ENCODE assay signal across 14 mouse cellular contexts in genomic region chr15:6260741-6261430, GRCm38 (mm10). TPM values are rescaled to one million over a fixed set of nuclear protein-coding genes. Genes with fewer than 3 reads are reported as not detected.
DNase-seq lines count a peak whose midpoint lies in the region; ATAC-seq and TF ChIP-seq lines count a peak whose summit lies in the region.
"Had no signal": no experiment of that assay in that cellular context is flagged by ENCODE, and none has a peak within 500 bp of the region (broad histone marks: within the 10 kb centered on the region; RNA-seq: fewer than 3 reads in every experiment).

No protein-coding gene starts in this region.

- no peak for DNase-seq in hindbrain, embryonic 14.5 days (ENCODE audit: low spot score)
- no peak for DNase-seq in hindbrain, postnatal 0 days (ENCODE audit: low spot score)
- no peak for DNase-seq in lung, postnatal 10 days
- DNase-seq in stomach, postnatal 0 days (ENCODE audit: low spot score), result no peak
- DNase-seq in spleen, postnatal 14 days (ENCODE audit: low spot score in 2 of 2), result no peak
- no peak for DNase-seq in hindbrain, embryonic 11.5 days (ENCODE audit: low spot score)
- DNase-seq: adrenal gland, postnatal 10 days; cerebellum, adult 2 months; right cerebral cortex, adult 18-20 months had no signal

- H3K27ac ChIP-seq in hindbrain, embryonic 14.5 days, result 0 out of 2 replicates have a peak overlapping the region, but pooled peaks have one; percentile 21
- H3K27ac ChIP-seq in hindbrain, postnatal 0 days, result no peak overlapping the region
- H3K27ac ChIP-seq in lung, embryonic 16.5 days (ENCODE audit: low read length), result 0 out of 2 replicates have a peak overlapping the region, but pooled peaks have one; percentile 28
- peak overlapping the region; percentile 25; the same call in 1 of the 2 replicates for H3K27ac ChIP-seq in intestine, embryonic 15.5 days
- 0 out of 2 replicates have a peak overlapping the region, but pooled peaks have one; percentile 36 for H3K27ac ChIP-seq in stomach, postnatal 0 days (replicated peaks)
- no peak overlapping the region for H3K27ac ChIP-seq in hindbrain, embryonic 11.5 days (ENCODE audit: low read depth, low read length)

- H3K4me2 ChIP-seq in hindbrain, embryonic 14.5 days (replicated peaks), result no peak overlapping the region
- no peak overlapping the region for H3K4me2 ChIP-seq in hindbrain, postnatal 0 days (ENCODE audit: low read depth, low read length)
- H3K4me2 ChIP-seq in lung, embryonic 16.5 days (ENCODE audit: low read depth, low read length), result no peak overlapping the region
- H3K4me2 ChIP-seq in intestine, embryonic 15.5 days (replicated peaks), result no peak overlapping the region
- H3K4me2 ChIP-seq in stomach, postnatal 0 days (replicated peaks; ENCODE audit: low read depth), result no peak overlapping the region
- no peak overlapping the region for H3K4me2 ChIP-seq in hindbrain, embryonic 11.5 days (replicated peaks; ENCODE audit: low read depth, low read length)

- no peaks in the 10 kb centered on the region for H3K9me3 ChIP-seq in hindbrain, embryonic 14.5 days (ENCODE audit: control insufficient read depth, low read length)
- H3K9me3 ChIP-seq in hindbrain, postnatal 0 days (ENCODE audit: low read length), result no peaks in the 10 kb centered on the region
- H3K9me3 ChIP-seq in lung, embryonic 16.5 days (ENCODE audit: control insufficient read depth, low read length), result no peaks in the 10 kb centered on the region
- no peaks in the 10 kb centered on the region for H3K9me3 ChIP-seq in intestine, embryonic 15.5 days
- H3K9me3 ChIP-seq in stomach, postnatal 0 days (ENCODE audit: control insufficient read depth, low read length), result no peaks in the 10 kb centered on the region
- H3K9me3 ChIP-seq in hindbrain, embryonic 11.5 days (ENCODE audit: control insufficient read depth, low read length), result no peaks in the 10 kb centered on the region

- ATAC-seq in hindbrain, embryonic 14.5 days (ENCODE audit: low FRiP score), result no peak
- ATAC-seq in hindbrain, postnatal 0 days, result no peak
- ATAC-seq in lung, embryonic 16.5 days (ENCODE audit: low read depth), result no peak
- ATAC-seq in intestine, embryonic 15.5 days, result no peak
- no peak for ATAC-seq in stomach, postnatal 0 days (ENCODE audit: low FRiP score, low TSS enrichment)
- ATAC-seq in hindbrain, embryonic 11.5 days (ENCODE audit: low FRiP score), result no peak
- ATAC-seq: Patski had no signal

- H3K36me3 ChIP-seq in hindbrain, embryonic 14.5 days (replicated peaks; ENCODE audit: control insufficient read depth, insufficient read depth), result no peaks in the 10 kb centered on the region
- no peaks in the 10 kb centered on the region for H3K36me3 ChIP-seq in hindbrain, postnatal 0 days (ENCODE audit: insufficient read depth, low read length)
- H3K36me3 ChIP-seq in lung, embryonic 16.5 days (ENCODE audit: control insufficient read depth, insufficient read depth, low read length), result no peaks in the 10 kb centered on the region
- H3K36me3 ChIP-seq in intestine, embryonic 15.5 days, result no peaks in the 10 kb centered on the region
- H3K36me3 ChIP-seq in stomach, postnatal 0 days (ENCODE audit: control insufficient read depth, insufficient read depth, low read length), result no peaks in the 10 kb centered on the region
- no peaks in the 10 kb centered on the region for H3K36me3 ChIP-seq in hindbrain, embryonic 11.5 days (ENCODE audit: control insufficient read depth, insufficient read depth, low read length)

- 79% methylated on average over 6 of the region's 6 CpGs for WGBS in hindbrain, embryonic 14.5 days
- WGBS in hindbrain, postnatal 0 days, result 76% methylated on average over 6 of the region's 6 CpGs
- 37% methylated on average over 6 of the region's 6 CpGs for WGBS in lung, embryonic 16.5 days
- 36% methylated on average over 6 of the region's 6 CpGs for WGBS in intestine, embryonic 15.5 days
- 35% methylated on average over 6 of the region's 6 CpGs for WGBS in stomach, postnatal 0 days
- 80% methylated on average over 6 of the region's 6 CpGs for WGBS in hindbrain, embryonic 11.5 days

- no peaks in the 10 kb centered on the region for H3K4me1 ChIP-seq in hindbrain, embryonic 14.5 days (replicated peaks; ENCODE audit: control insufficient read depth, insufficient read depth, low read length)
- H3K4me1 ChIP-seq in hindbrain, postnatal 0 days (ENCODE audit: insufficient read depth, low read length), result no peaks in the 10 kb centered on the region
- H3K4me1 ChIP-seq in lung, embryonic 16.5 days (replicated peaks; ENCODE audit: control insufficient read depth, insufficient read depth, low read length), result no peaks in the 10 kb centered on the region; the same call in none of the 2 replicates
- 0 out of 2 replicates have a peak, but pooled peaks cover 2% of the 10 kb centered on the region for H3K4me1 ChIP-seq in intestine, embryonic 15.5 days (replicated peaks)
- H3K4me1 ChIP-seq in stomach, postnatal 0 days (replicated peaks; ENCODE audit: control insufficient read depth, insufficient read depth), result no peaks in the 10 kb centered on the region
- no peaks in the 10 kb centered on the region for H3K4me1 ChIP-seq in hindbrain, embryonic 11.5 days (replicated peaks; ENCODE audit: control insufficient read depth, insufficient read depth, low read length)

- TF ChIP-seq CTCF in hindbrain, postnatal 0 days (IDR thresholded peaks at IDR 0.05; ENCODE audit: low read depth), result no peak
- TF ChIP-seq CTCF in stomach, postnatal 0 days (IDR thresholded peaks at IDR 0.05; ENCODE audit: low read depth), result no peak

- no peaks in the 10 kb centered on the region for H3K27me3 ChIP-seq in hindbrain, embryonic 14.5 days (ENCODE audit: control insufficient read depth, insufficient read depth, low read length)
- H3K27me3 ChIP-seq in hindbrain, postnatal 0 days (ENCODE audit: insufficient read depth, low read length), result no peaks in the 10 kb centered on the region
- H3K27me3 ChIP-seq in lung, embryonic 16.5 days (ENCODE audit: control insufficient read depth, insufficient read depth, low read depth, low read length), result no peaks in the 10 kb centered on the region
- no peaks in the 10 kb centered on the region for H3K27me3 ChIP-seq in intestine, embryonic 15.5 days (replicated peaks)
- no peaks in the 10 kb centered on the region for H3K27me3 ChIP-seq in stomach, postnatal 0 days (ENCODE audit: control insufficient read depth, insufficient read depth, low read length)
- no peaks in the 10 kb centered on the region for H3K27me3 ChIP-seq in hindbrain, embryonic 11.5 days (ENCODE audit: control insufficient read depth, insufficient read depth, low read length)
- H3K27me3 ChIP-seq: Patski had no signal

- H3K4me3 ChIP-seq in hindbrain, embryonic 14.5 days (replicated peaks; ENCODE audit: low read length), result no peak overlapping the region
- no peak overlapping the region for H3K4me3 ChIP-seq in hindbrain, postnatal 0 days (ENCODE audit: low read length)
- no peak overlapping the region for H3K4me3 ChIP-seq in lung, embryonic 16.5 days (ENCODE audit: low read length)
- H3K4me3 ChIP-seq in intestine, embryonic 15.5 days (replicated peaks), result no peak overlapping the region
- no peak overlapping the region for H3K4me3 ChIP-seq in stomach, postnatal 0 days (ENCODE audit: low read depth, low read length)
- no peak overlapping the region for H3K4me3 ChIP-seq in hindbrain, embryonic 11.5 days (ENCODE audit: low read depth, low read length)
- H3K4me3 ChIP-seq: erythroblast, embryonic 14.5 days; myocyte had no signal

- H3K9ac ChIP-seq in hindbrain, embryonic 14.5 days, result no peak overlapping the region
- no peak overlapping the region for H3K9ac ChIP-seq in hindbrain, postnatal 0 days (replicated peaks; ENCODE audit: low read length)
- H3K9ac ChIP-seq in lung, embryonic 16.5 days (ENCODE audit: low read length), result no peak overlapping the region
- H3K9ac ChIP-seq in intestine, embryonic 15.5 days, result no peak overlapping the region
- no peak overlapping the region for H3K9ac ChIP-seq in stomach, postnatal 0 days (ENCODE audit: low read length)
- no peak overlapping the region for H3K9ac ChIP-seq in hindbrain, embryonic 11.5 days (ENCODE audit: low read depth, low read length)

- no peak for TF ChIP-seq EP300 in stomach, postnatal 0 days (optimal IDR thresholded peaks at IDR 0.05)

RNA-seq across cellular contexts. Expression of gene Dab2, which starts 38.7 kb away (rescaled TPM):
- polyA plus RNA-seq in hindbrain, embryonic 14.5 days (2014; fragmentation: Nextera tagmentation; extraction: Ambion mirVana), result 23.3 and 29.0 TPM in 2 replicates
- 12.7 and 18.2 TPM in 2 replicates for total RNA-seq in hindbrain, postnatal 0 days (2014; rRNA removed)
- 15.1 and 17.3 TPM in 2 replicates for polyA plus RNA-seq in hindbrain, postnatal 0 days (2015; fragmentation: Nextera tagmentation; extraction: Ambion mirVana)
- polyA plus RNA-seq in lung, embryonic 16.5 days (2015; fragmentation: Nextera tagmentation; extraction: Ambion mirVana), result 33.7 and 40.6 TPM in 2 replicates
- 43.6 and 51.2 TPM in 2 replicates for polyA plus RNA-seq in intestine, embryonic 15.5 days (2015; fragmentation: Nextera tagmentation; extraction: Ambion mirVana)
- 16.1 and 16.9 TPM in 2 replicates for polyA plus RNA-seq in stomach, postnatal 0 days (2015; fragmentation: Nextera tagmentation; extraction: Ambion mirVana)
- polyA plus RNA-seq in hindbrain, embryonic 11.5 days (2014; fragmentation: Nextera tagmentation; extraction: Ambion mirVana), result 58.9 and 70.2 TPM in 2 replicates
- polyA plus RNA-seq: erythroblast, embryonic 14.5 days had no signal

Comparison
In these comparisons a context has a peak if more than half of its experiments do, and no peak if none do; other contexts are left out.
1. H3K27ac ChIP-seq: peak in hindbrain, embryonic 14.5 days (single experiment), lung, embryonic 16.5 days (single experiment), intestine, embryonic 15.5 days (single experiment) and stomach, postnatal 0 days (single experiment); none in hindbrain, postnatal 0 days (single experiment) and hindbrain, embryonic 11.5 days (single experiment).